Mouse (Mus musculus) Muller cell, postnatal 12 days (primary cell): ENCODE data around the gene Rab23.

Source experiments
- DNase-seq: peaks from one replicate; pipeline ENCODE4 v3.0.0-alpha.2; 2015; ENCODE audit errors: inconsistent ontology term

The Rab23 gene

GRCm38 (mm10) chr1:33766520-33767508, 47.1 kb downstream of the Rab23 start:
- no peak for DNase-seq

GRCm38 (mm10) chr1:33768091-33768787, 48.6 kb downstream of the Rab23 start:
- DNase-seq = no peak

- DNase-seq = no peak
Observed at GRCm38 (mm10) chr1:33768827-33769226, 49.1 kb downstream of the Rab23 start.

- DNase-seq = no peak
Observed at GRCm38 (mm10) chr1:33771621-33772020, 51.9 kb downstream of the Rab23 start.

GRCm38 (mm10) chr1:33772106-33772505, 52.4 kb downstream of the Rab23 start:
- DNase-seq = no peak

- DNase-seq = no peak
Observed at GRCm38 (mm10) chr1:33776175-33776611, 56.5 kb downstream of the Rab23 start.

- no peak for DNase-seq
Observed at GRCm38 (mm10) chr1:33784561-33784960, 64.9 kb downstream of the Rab23 start.

- no peak for DNase-seq
Observed at GRCm38 (mm10) chr1:33788072-33788471, 68.4 kb downstream of the Rab23 start.

- DNase-seq = no peak
Observed at GRCm38 (mm10) chr1:33788493-33788892, 68.8 kb downstream of the Rab23 start.
